Mouse (Mus musculus) gastrocnemius, postnatal 25 days (tissue): Measurements from ENCODE around the gene Tspo. TPM values are rescaled to one million over a fixed set of nuclear protein-coding genes. Genes with fewer than 3 reads are reported as not detected.

Experiments used
- DNase-seq: peaks from one replicate; pipeline ENCODE4 v3.0.0; 2022
- long read RNA-seq, 2 experiments: library from polyadenylated mRNA; stranded (forward); transcript quantifications; one replicate each; pipeline ENCODE4 v2.0.0; 2021
- total RNA-seq, 2 experiments: library from RNA; stranded (reverse); gene quantifications; 1 replicate in 1 of 2; 2 replicates in 1 of 2; pipeline ENCODE4 v1.2.3; 2021

Tspo gene
- total RNA-seq, result 10 to 100 TPM; 21.2 to 34.5 TPM
- long read RNA-seq, experiment 1, transcript Tspo-201 (4 exons, 837 nt), result major isoform, 54 of 68 reads
- long read RNA-seq, experiment 1, partial matches to known transcripts, result 13 of 68 reads
- long read RNA-seq, experiment 1, other reads (novel, unspliced or antisense), result 1 of 68 reads
- long read RNA-seq, experiment 2, transcript Tspo-201 (4 exons, 837 nt), result major isoform, 51 of 57 reads
- long read RNA-seq, experiment 2, partial matches to known transcripts, result 5 of 57 reads
- long read RNA-seq, experiment 2, other reads (novel, unspliced or antisense), result 1 of 57 reads

DNA sequence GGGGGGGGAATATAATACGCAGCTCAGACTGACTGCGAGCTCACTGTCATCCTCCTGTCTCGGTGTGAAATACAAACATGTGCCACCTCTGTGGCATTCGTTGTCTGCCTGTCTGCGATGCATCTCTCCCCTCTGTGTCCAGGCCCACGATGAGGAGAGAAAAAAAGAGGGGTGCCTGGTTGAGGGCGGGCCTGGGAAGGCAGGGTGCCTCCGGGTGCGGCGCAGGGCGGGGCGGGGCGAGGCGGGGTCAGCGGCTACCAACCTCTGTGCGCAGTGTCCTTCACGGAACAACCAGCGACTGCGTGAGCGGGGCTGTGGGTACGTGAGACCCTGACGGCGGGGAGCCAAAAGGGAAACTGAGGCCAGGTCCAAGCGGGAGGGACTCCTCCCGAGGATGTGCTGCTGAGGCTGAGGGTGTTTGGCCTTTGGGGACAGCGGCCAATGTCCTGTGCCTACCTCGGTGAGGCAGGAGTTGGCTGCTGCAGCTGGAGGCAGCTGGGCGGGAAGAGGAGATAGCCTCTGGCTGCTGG, at the start of gene Tspo, which contains the start of gene Mcat:
Gene Tspo, plus strand, starts transcription at position 266 of the 530 bp plus-strand sequence.
Gene Mcat, minus strand, starts transcription at position 461 of the 530 bp plus-strand sequence.
- peak; percentile 69 for DNase-seq

DNA sequence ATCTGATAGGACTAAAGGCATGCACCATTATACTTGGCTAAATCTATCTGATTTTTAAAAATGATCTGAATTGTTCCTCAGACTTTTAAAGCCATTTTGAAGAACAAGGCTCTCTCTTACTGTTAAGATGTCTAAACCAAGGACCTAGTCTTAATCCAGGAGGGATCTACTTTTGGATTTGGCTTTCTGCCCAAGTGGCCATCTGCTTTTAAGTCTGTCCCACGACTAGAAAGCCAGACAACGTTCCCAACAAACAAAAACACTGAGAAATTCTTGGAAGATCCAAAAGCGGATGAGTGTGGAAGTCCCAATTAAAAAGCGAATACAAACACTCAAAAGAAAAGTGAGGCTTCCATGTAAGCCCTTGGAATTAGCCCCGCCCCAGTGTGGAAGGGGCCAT, 48.4 kb upstream of the Tspo start:
- no peak for DNase-seq

DNA sequence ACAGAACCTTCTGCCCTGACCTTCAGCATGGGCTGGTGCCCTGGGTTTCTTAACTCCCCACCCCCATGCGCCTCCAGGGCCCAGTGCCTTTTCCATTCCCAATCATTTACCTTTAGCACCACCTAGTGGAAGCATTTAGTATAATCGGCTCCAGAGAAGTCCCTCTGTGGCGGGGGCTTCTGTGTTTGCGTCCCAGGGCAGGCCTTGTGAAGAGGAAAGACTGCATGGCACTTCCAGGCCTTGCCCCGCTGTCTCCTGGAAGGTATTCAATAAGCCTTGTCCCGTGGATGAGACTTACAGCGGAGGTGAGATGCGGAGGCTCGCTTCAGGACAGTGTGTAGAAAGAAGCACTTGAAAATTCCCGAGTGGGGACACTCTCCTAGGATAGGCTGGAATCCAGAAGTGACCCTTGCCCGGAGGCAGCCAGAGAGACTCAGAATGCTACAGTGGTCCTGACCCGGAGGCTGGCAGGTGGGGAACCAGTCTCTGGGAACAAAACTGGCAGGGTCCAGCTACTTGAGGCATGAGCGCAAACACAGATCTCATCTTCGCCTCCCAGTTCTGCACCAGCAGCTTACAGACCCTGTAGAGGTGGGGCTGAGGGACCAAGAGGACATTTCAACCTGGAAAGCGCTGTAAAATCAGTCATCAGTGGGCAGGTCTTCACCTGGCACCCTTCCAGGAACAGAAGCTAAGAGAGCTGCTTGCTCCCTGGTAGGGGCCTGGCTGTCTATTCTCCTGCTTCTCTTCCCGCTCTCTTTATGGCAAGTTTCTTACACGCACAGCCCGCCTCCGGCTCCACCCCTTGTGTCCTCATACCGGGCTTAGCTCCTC, 45.0 kb upstream of the Tspo start:
- peak; percentile 47 for DNase-seq

DNA sequence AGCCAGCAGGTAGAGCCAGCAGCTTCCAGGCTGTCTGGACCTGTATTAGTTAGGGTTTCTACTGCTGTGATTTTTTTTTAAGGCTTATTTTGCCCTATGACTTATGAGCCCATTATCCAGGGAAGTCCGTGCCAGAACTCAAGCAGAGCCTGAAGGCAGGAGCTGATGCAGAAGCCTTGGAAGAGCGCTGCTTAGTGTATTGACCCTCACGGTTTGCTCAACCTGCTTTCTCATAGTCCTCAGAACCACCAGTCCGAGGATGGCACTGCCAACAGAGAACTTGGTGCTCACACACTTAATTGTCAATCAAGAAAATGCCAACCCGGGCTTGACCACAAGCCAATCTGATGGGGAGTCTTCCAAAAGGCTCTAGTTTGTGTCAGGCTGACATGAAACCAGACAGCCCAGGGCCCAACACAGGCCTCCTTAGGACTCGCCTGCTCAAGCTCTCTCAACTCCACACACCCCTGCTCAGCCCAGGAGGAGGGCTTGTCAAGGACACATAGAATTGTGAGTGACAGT, 42.5 kb upstream of the Tspo start:
- DNase-seq, result no peak

DNA sequence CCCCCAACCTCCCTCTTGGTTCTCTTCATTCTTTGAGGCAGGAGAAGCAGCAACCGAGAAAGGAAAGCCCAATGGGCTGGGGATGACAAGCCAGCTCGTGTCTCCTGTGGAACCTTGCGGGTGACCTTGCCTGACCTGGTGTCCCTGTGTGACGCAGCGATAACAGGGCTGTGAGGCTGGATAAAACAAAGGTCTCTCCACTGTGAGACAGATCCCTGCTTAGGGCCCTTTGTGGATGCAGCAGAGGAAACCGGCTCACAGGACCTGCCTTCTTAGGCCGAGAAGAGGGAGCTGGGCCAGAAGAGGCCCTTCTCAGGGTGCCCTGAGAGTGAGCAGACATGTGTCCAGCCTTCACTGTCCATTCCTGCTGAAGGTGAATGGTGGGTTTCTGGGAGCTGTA, 40.2 kb upstream of the Tspo start:
- DNase-seq, result no peak

DNA sequence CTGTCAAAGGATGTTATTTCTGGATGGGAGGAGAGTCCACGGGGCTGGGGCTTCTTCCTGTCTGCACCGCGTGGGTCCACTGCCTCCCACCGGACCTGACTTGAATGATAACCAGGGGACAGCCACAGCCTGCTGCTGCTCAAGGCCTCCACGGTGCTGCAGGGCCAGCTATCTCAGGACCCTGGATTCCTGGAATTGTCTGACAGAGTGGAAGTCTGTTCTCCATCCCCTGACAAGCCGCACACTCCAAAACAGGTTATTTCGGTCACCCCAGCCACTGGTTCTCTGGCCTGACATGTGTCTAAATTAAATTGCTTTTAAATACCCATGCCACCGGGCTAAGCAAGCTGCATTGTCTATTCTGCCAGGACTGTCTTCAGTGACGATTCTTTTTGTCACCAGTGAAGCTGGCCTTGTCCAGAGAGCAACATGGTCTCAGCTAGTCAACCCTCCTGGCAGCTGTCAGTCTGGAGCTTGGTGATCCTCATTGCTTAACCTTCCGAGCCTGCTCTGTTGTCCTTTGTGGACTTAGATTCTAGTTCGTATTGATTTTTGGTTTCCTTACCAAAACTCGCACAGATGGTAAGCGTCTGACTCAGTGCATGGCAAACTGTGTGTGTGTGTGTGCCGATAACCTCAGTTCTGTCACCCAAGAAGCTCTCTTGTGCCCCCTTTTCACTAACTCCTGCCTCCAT, 39.6 kb upstream of the Tspo start:
- no peak for DNase-seq

DNA sequence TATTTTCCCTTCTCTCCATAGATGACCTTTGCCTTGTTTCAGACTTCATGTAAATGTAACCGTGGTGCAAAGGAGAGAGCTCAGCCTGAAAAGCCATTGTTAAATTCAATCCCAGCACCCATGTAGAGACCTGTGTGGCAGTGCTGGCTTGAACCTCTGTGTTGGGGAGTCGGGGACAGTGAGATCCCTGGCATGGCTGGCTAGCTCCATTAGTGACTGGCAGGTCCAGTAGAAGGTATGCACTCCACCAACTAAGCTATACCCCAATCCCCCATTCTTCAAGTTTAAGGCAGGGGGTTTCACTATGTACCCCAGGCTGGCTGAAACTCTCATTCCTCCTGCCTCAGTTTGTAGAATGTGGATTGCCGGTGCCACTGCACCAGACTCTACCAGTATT, 39.1 kb upstream of the Tspo start:
- DNase-seq, result no peak

DNA sequence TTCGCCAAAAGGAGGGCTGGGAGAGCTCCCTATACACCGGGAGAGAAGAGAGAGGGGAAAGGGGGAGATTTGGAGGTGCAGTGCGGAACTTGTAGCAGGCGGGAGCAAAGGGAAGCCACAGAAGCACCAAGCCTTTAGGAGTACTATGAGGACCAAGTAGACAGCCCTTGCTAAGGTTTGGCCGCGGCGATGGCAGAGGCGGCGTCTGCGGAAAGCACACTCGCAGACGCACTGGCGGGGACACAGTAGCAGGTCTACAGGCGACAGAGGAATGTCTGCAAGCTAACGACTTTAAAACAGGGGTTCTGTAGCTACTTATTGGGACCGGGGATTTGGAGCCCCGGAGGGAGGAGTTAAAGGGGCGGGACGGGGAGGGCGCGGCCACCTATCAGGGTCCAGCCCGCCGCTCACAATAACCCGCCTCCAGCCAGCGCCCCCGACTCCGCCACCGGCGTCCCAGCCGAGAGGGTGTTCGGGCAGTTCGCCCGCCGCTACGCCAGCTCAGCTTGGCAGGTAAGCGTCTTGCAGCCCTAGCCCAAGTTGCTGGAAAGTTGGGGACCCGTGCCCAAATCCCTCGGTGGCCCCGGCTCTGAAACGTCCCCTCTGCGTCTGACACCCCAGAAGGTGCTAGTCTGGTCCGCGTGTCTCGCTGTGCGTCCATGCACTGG, 36.8 kb upstream of the Tspo start, which contains the start of gene Bik:
Gene Bik, plus strand, starts transcription at position 439 of the 668 bp plus-strand sequence.
- peak; percentile 48 for DNase-seq

DNA sequence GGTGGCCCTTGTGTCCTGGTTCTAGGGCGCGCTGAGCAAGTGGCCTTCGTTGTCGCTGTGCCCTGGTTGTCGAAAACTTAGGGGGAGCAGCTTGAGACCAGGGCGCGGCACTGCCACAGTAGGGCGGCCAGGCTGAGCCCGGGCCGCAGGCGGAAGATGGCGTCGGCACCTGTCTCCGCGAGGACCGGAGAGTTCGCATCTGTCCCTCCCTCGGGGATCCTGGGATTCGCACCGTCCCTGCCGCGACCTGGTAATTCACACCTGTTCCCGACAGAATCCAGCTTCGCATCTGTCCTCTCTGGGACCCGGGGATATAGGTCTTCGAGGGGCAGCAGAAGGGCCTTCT, 36.3 kb upstream of the Tspo start:
- DNase-seq, result no peak

DNA sequence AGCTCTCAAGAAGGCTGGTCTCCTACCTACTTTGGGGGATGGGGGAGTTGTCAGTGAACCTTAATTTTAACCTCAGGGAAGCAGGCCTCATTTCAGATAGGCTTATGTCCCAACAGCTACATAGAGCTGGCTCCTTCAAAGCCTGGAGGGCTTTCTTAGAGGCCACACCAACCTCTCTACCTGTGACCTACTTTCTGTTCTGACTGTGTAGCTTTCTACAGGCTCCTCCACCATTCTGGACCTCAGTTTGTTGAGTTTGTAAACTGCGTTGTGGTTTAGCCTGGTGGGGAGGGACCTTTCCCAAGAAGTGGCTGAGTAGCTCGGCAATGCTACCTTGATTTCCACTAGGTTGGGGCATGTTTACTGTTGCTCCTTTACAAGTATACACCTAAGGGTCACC, 35.6 kb upstream of the Tspo start:
- DNase-seq, result no peak

DNA sequence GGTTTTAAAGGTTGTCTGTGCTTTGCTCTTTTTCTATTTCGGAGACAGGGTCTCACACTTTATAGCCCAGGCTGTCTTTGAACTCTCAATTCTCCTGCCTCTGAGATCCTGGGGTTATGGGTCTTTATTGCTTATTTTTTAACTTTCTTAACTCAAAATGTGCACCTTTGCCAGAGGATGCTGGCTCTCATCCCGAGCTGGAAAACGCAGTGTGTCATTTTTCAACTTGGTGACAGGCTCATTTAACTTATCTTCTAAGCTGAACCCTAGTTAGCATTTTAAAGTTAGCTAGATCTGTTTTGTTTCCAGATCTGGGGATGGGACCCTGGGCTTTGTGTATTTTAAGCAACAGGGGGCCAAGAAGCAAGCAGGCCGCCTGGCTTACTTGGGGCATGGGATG, 34.5 kb upstream of the Tspo start:
- no peak for DNase-seq

DNA sequence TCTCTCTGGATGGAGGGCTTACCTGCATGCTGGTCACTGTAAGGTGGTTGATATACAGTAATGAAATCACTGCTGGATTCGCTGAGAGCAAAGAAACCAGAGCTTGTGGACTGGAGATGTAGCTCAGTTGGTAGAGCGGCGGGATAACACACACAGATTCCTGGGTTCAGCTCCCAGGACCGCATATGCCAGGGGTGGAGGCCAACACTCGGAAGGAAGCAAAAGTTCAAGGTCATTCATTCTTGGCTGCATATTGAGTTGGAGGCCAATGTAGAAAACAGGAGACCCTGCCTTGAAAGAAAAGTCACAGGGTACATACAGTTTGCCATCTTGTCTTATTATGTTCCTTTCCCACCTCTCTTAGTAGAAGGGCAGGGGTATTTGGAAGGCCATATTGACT, 33.6 kb upstream of the Tspo start:
- DNase-seq, result no peak

DNA sequence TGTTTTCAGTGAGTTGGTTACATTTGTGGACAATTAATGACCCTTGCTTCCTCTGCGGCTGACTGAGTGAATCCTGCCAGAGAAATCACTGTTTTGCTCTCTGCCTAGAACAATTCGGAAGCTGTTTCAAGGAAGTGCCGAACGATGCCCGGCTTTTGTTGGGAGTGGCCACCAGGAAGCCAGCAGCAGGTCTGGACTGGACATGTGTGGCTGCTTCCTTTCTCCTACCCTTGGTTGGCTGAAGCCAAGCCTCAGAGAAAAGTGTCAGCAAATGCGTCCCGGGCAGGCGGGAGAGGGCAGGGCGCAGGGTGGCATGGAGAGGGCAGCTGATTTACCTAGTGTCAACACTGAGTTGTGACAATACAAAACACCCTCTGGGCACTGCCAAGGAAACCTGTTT, 33.2 kb upstream of the Tspo start:
- no peak for DNase-seq

DNA sequence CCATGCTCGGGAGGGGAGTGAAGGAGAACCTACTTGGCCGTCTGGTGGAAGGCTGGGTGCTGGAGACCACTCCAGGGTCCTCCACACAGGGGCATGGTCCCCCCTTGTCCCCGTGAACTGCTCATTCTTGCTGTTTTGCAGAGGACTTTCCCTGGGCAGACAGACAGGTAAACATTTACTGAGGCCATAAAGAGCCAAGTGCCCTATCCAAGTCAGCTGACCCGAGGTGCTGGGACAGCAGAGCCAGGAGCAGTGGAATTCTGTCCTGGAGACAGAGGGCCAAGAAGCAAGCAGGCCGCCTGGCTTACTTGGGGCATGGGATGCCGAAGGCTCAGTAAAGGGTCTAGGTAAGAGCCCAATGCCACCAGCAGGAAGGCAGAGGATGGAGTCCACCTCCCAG, 32.7 kb upstream of the Tspo start:
- DNase-seq, result no peak

DNA sequence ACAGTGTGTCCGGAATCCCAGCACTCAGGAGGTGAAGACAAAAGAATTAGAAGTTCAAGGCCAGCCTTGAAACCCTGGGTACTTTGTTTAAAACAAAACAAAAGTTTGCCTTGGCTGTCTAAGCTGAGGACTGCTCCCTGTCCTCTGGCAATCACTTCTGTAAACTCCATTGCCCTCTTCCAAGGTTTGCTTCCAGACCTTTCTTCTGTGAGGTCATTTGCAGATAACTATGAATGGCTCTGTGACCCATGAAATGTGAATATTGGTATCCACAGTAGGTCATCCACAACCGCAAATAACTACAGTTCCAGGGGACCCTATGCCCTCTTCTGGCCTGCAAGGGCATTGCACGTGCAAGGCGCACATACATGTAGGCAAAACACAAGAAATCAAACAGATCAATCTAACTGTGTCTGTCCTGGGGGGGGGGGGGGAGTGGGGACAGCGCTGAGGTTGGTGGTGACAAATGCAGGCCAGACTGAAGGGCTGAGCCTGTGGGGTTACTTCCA, 31.4 kb upstream of the Tspo start:
- no peak for DNase-seq

DNA sequence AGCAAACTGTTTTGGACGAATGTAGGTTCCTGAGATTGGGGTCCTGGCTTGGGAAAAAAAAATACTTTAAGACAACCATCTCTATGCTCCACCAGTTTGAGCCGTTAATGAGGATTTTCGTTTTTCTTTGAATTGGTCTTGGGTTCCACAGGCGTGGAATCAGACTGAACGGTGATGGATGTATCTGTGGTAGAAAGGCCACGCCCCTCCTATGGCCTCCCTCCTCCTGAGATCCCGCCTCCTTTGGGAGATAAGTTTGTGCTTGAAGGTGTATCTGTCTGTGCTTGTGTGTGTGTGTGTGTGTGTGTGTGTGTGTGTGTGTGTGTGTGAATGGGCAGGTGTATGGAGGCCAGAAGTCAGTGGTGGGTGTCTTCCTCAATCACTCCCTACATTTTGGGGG, 30.8 kb upstream of the Tspo start:
- no peak for DNase-seq

DNA sequence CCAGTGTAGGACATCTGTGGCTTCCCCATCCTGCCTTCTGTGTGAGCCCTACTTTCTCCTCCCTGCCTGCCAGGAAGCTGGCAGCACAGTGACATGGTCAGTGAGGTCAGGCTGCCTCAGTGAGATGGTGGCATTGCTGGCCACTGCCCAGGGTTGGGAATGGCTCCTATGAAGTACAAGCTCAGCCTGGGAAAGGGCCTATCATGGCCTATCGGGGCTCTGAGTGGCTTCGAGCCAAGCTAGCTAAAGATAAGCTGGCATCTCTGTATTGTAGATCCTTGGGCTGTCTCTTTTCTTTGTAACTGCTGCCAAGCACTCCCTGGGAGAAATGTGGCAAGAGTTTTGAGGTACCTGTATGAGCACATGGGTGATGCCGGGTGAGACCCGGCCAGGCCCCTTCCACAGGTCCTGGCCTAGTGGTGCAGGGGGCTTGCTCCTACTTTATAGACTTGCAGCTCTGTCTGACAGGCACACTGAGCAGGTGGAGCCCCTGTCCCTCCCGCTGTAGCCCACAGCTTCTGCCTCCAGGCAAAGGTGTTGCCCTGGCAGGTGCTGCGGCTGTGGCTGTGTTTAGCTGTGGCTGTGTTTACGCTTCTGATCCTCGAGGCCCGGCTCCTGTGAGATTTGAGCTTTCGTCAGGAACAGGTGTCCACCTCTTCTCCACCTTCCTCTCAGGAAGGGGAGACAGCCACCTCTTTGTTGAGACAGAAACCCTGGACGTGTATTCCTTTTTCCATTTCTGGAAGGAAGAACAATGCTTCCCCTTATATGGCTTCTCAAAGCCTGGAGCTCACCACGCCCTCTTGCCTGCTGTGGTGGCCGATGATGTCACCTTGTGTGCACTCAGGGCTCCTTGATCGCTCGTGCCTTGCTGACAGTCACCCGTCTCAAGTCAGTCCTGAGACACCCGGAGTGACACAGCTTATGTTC, 28.2 kb upstream of the Tspo start:
- DNase-seq, result no peak

DNA sequence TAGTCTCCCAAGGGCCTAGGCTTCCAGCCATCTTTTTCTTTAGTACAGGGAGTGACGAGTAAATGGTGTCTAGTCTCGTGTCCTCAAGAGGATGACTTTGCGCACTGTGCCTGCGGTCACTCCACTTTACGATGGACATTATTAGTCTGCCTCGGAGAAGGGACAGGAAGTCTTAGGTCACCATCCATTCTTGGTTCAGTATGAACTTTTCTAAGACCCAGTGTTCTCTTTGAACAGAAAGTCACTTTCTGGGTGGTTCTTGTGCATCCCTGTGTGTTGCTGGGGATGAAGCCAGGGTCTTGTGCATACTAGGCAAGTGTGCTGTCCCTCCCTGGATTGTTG, 27.5 kb upstream of the Tspo start:
- DNase-seq, result no peak

DNA sequence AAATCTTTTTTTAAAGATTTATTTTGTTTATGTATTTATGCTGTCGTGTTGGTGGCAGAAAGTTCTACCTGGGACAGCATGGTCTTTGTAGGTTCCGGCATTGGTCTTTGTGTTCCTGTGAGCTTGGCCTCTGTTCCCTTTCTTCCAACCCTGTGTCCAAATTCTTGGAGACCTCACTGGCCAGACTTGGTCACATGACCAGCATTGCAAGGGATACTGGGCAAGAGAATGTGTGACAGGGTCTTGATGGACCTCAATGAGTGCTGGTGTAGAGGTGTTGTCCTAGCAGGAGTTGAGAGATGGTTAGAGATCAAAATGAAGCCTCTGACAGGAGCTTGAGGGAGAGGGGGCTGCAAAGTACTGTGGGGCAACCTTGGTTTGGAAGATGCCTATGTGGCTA, 24.5 kb upstream of the Tspo start:
- DNase-seq, result no peak

DNA sequence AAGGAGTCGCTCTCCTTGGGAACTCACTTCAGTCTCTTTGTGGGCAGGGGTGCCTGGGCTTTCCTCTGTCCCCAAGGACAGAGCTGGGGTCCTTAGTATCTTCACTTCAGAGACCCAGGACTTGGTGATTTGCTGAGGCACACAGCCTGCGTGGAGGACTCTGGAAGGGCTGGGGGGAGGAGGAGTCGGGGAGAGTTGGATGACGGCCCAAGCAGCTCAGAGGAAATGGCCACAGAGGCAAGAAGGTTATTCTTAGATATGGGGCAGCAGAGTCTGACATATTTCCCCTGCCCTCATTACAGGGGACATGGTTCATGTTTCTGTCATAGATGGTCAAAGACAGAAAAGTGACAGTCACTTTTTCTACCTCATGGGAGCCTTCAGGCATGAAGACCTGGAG, 23.5 kb upstream of the Tspo start:
- DNase-seq, result peak; percentile 67
